Mouse (Mus musculus) kidney, adult 2 months (tissue): ENCODE data around the gene Spocd1.

Experiments used
- CTCF ChIP-seq: fragments of 200-500 bp; conservative IDR thresholded peaks from 2 replicates; pipeline ENCODE4 v1.5.1; 2011; ENCODE audit warnings: low read depth, mild to moderate bottlenecking, control low read depth, low read length, moderate library complexity, mixed read lengths; ENCODE audit not compliant: insufficient read depth, insufficient read length
- POLR2A ChIP-seq: fragments of 200-500 bp; IDR thresholded peaks from one replicate; pipeline ENCODE4 v1.6.1; 2011; ENCODE audit warnings: low read depth, low read length, control low read depth

- no peak for TF ChIP-seq POLR2A
- no peak for TF ChIP-seq CTCF
Measured at GRCm38 (mm10) chr4:129989925-129990324, 60.9 kb downstream of the Spocd1 start.
